Mouse (Mus musculus) lung, adult 2 months (tissue): ENCODE measurements around the gene Rslcan18.

Source experiments
- CTCF ChIP-seq: fragments of 200-500 bp; IDR thresholded peaks from 2 replicates; pipeline ENCODE4 v1.5.1; 2011; ENCODE audit warnings: mild to moderate bottlenecking, low read length, control low read depth; ENCODE audit not compliant: insufficient read depth
- POLR2A ChIP-seq: fragments of 200-500 bp; IDR thresholded peaks from 2 replicates; pipeline ENCODE4 v1.6.1; 2011; ENCODE audit warnings: low read depth, mild to moderate bottlenecking, control low read depth, low read length, borderline replicate concordance; ENCODE audit errors: extremely low read depth

- no peak for TF ChIP-seq CTCF
- TF ChIP-seq POLR2A = no peak
Observed at GRCm38 (mm10) chr13:67097876-67098275, 18.2 kb downstream of the Rslcan18 start, which contains the start of gene Zfp708.
